Mouse (Mus musculus): ENCODE measurements around the gene Upk1b.

DNA sequence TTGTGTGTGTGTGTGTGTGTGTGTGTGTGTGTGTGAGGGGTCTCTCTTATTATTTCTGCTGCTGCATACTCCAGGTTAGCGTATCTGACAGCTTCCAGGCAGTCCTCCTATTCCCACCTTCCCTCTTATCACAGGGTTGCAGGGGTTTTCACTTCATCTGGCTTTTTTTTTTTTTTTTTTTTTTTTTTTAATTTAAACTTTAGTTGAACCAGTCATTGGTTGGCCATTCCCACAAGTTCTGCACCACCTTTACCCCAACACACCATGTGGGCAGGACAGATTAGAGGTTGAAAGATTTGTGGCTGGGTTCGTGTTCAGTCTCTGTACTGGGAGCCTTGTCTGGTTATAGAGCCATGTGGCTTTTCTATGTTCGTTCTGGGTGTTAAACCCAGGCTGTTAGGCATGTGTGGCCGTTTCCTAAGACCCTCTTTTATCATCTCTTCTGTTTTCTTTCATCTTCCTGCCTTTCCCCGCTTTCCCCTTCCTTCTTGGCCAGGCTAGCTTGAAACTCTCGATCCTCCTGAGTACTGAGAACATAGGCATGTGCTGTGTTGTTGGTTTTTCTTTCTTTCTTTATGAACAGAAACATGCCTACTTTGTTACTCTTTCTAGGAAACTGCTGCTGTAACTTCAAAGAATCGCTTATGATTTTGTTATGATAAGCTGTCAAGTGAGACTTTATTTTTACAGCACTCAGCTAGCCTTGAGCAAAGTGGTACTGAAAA is 44.5 kb downstream of the Upk1b start:
- no peak for TF ChIP-seq CTCF (IDR thresholded peaks at IDR 0.05; ENCODE audit: low read depth, low read length)
- TF ChIP-seq POLR2A (IDR thresholded peaks at IDR 0.05; ENCODE audit: extremely low read depth, insufficient read depth, low read length), result no peak

All from liver, adult 2 months (tissue).